Mouse (Mus musculus) T-cell, adult 2 months (primary cell): ENCODE measurements around the gene Samd4.

Experiments used
- DNase-seq: peaks from one replicate; pipeline ENCODE4 v3.0.0; 2022; ENCODE audit warnings: low spot score

The Samd4 gene

GRCm38 (mm10) chr14:46955574-46956043 lies 73.0 kb downstream of the Samd4 start:
- no peak for DNase-seq

- no peak for DNase-seq
Measured at GRCm38 (mm10) chr14:46956121-46956520, 73.5 kb downstream of the Samd4 start.

- DNase-seq: no peak
Measured at GRCm38 (mm10) chr14:46959166-46959721, 76.6 kb downstream of the Samd4 start.

GRCm38 (mm10) chr14:46959831-46960230 lies 77.2 kb downstream of the Samd4 start:
- no peak for DNase-seq

- DNase-seq: no peak
Measured at GRCm38 (mm10) chr14:46962832-46963231, 80.2 kb downstream of the Samd4 start.

GRCm38 (mm10) chr14:46964074-46964872 lies 81.6 kb downstream of the Samd4 start:
- DNase-seq: no peak

- DNase-seq: no peak
Measured at GRCm38 (mm10) chr14:46966206-46966605, 83.6 kb downstream of the Samd4 start.

- no peak for DNase-seq
Measured at GRCm38 (mm10) chr14:46968046-46968445, 85.4 kb downstream of the Samd4 start.

- no peak for DNase-seq
Measured at GRCm38 (mm10) chr14:46970673-46971072, 88.0 kb downstream of the Samd4 start.

GRCm38 (mm10) chr14:46971802-46972201 lies 89.1 kb downstream of the Samd4 start:
- DNase-seq: no peak

- no peak for DNase-seq
Measured at GRCm38 (mm10) chr14:46974874-46975273, 92.2 kb downstream of the Samd4 start.

GRCm38 (mm10) chr14:46975969-46976368 lies 93.3 kb downstream of the Samd4 start:
- DNase-seq: no peak

- no peak for DNase-seq
Measured at GRCm38 (mm10) chr14:46976712-46977111, 94.1 kb downstream of the Samd4 start.

- DNase-seq: no peak
Measured at GRCm38 (mm10) chr14:46977660-46978059, 95.0 kb downstream of the Samd4 start.

- no peak for DNase-seq
Measured at GRCm38 (mm10) chr14:46979172-46979571, 96.5 kb downstream of the Samd4 start.

- DNase-seq: no peak
Measured at GRCm38 (mm10) chr14:46980736-46981438, 98.2 kb downstream of the Samd4 start.

GRCm38 (mm10) chr14:46982106-46982505 lies 99.5 kb downstream of the Samd4 start:
- DNase-seq: no peak

GRCm38 (mm10) chr14:46984542-46985125 lies 102.0 kb downstream of the Samd4 start:
- no peak for DNase-seq

GRCm38 (mm10) chr14:46989694-46990093 lies 107.0 kb downstream of the Samd4 start:
- DNase-seq: no peak

- no peak for DNase-seq
Measured at GRCm38 (mm10) chr14:46990450-46990849, 107.8 kb downstream of the Samd4 start.

- DNase-seq: peak; percentile 4
Measured at GRCm38 (mm10) chr14:46994704-46995103, 112.0 kb downstream of the Samd4 start.

GRCm38 (mm10) chr14:46999321-47000025 lies 116.8 kb downstream of the Samd4 start:
- no peak for DNase-seq
